Mouse (Mus musculus): ENCODE data around the gene Gba.

DNA sequence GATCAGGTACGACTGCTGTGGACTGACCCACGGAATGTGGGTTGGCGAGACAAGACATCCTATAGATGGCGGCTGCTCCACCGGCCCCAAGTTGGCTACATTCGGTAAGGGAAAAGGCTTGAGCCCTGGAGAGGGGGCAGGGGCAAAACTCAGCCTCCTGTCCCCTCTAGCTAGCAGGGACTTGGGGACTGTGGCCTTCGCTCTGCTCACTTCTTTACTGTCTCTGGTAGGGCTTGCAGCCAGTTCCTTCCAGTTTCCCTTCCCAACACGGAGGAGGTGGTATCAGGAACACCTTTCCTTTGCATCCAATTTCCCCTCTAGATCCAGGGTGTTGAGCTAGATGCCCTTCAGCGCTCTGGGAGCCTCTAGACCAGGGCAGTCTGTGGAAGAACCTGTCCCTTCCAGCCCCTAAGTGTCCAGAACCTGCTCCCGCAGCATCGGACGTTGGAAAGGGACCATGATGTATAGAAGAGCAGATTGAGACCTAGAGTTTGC is 22.6 kb downstream of the Gba start:
- TF ChIP-seq MXI1 (IDR thresholded peaks at IDR 0.05; ENCODE audit: low read depth, low read length) = no peak
- no peak for TF ChIP-seq ZKSCAN1 (IDR thresholded peaks at IDR 0.05; ENCODE audit: low read depth, low read length)
- TF ChIP-seq MAX (IDR thresholded peaks at IDR 0.05; ENCODE audit: low read length) = no peak
- no peak for TF ChIP-seq POLR2A (IDR thresholded peaks at IDR 0.05; ENCODE audit: control insufficient read depth in 1 of 2, insufficient read depth in 1 of 2, low read depth in 1 of 2, low read length in 2 of 2, poor library complexity in 1 of 2)
- TF ChIP-seq SIN3A (IDR thresholded peaks at IDR 0.05; ENCODE audit: low read length) = no peak
- TF ChIP-seq CTCF (IDR thresholded peaks at IDR 0.05 in 2 of 3, conservative IDR thresholded peaks at IDR 0.05 in 1 of 3; ENCODE audit: control insufficient read depth in 1 of 3, insufficient read depth in 1 of 3, low read depth in 2 of 3, low read length in 3 of 3, poor library complexity in 1 of 3, severe bottlenecking in 1 of 3) = no peak
